Mouse (Mus musculus) CD4-positive helper T cell, adult 2 months (primary cell): ENCODE results near the gene Sh3glb2.

Source experiments
- DNase-seq: peaks from one replicate; pipeline ENCODE4 v3.0.0-alpha.2; 2012; ENCODE audit warnings: low read depth, missing footprints, low spot score

The Sh3glb2 gene

DNA sequence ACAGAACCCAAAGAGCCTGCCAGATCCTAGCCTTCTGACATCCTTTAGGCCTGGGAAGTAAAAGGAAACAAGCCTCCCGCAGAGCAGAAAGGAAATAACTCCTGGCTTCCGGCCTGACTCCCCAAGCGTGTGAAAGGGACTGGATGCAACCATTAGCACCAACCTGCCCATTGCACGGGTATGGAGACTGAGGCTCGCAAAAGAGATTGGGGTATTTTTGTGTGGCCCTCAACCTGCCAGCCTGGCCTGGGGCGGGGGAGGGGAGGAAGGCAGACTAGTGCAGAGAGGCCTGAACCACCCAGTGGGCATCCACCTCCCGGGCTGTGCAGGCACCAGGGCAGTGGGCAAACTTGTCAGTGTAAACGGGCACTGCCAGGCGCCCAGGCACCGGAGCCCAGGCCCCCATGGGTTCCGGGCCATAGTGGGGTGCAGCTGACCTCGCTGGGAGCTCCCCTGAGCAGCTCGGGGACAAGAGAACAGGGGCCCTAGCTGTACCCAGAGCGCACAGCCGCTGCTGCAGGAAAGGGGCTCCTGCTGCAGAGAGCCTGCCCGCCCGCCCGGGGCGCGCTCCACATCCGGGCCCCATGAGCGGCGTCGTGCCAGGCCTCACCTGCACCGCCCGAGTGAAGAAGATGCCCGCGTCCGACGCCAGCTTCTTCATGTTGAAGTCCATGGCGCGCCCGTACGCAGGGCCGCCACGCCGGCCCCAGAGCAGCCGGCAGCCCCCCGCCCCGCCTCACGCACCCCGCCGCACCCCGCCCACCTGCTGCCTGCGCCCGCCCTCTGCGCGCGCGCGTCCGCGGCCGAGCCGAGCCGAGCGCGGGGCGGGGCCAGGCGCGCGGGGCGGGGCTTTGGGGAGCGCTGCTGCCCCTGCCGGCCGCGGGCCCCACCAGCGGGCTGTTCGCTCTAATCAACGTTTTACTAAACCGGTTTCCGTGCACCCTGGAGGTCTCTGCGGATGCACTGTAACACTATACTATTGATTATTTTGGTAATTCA lies at the start of gene Sh3glb2:
TSS of gene Sh3glb2 (minus strand) at position 805 of the 999 bp plus-strand sequence.
- peak; percentile 86 for DNase-seq

DNA sequence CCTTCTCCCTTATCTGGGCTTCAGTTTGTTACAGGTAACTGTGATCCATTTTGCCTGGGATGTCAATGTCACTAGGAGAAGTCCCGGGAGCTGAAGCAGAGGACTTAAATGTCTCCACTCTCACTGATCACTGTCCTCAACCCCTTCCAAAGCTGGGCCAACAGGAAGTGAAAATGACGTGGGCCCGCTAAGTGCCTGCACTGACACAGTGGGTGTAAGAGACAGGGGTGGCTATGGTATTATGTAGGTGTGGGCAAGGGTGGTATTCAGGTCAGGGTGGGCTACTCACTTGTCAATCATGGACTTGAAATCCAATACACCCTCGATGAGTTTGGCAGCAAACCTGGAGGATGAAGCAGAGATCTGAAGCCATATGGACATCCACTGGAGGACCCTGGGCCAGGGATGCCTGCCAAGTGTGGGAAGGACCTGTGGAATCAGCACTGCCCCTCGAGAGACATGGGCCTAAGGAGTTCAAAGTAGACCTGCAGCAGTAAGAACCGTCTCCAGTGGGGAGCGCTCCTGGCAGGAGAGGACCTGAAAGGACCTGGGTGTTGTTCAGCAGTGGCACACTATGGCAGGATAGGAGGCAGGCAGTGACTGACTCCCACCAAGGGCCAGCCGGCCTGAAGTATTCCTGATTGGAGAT lies 49.4 kb upstream of the Sh3glb2 start:
- no peak for DNase-seq

DNA sequence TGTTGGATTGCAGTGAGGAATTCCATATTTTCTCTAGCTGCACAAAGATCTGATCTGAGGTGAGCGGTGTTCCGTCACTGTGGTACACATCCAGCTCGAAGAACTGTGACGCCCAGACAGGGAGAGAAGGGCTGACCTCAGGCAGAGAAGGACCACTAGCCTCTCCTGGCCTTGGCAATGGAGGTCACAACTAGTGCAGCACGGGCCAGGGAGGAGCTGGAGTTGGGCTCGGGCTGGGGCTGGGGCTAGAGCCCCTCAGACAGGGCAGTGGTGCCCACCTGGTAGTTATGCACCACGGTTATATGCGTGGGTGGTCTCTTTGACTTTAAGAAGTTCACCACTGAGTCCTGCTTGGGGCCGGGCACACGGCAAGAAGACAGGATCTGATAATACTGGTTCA lies 48.6 kb upstream of the Sh3glb2 start:
- DNase-seq = no peak

DNA sequence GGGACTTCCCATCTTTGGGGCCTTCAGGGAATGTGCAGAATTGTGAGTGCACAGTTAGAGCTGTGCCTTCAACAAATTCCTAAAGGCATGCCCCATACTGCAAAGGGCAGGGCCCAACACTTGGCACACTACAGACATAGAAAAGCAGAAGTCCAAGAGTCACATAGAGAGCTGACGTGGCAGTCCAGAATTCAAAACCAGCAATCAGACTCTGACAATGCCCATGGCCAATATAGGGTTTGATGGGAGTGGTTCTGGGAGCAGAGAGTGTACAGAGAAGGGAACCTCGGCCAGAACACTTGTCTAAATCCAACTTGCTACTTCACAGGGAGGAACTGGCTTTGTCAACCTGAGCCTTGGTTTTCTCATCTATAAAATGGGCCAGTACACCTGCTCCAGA lies 48.1 kb upstream of the Sh3glb2 start:
- no peak for DNase-seq

DNA sequence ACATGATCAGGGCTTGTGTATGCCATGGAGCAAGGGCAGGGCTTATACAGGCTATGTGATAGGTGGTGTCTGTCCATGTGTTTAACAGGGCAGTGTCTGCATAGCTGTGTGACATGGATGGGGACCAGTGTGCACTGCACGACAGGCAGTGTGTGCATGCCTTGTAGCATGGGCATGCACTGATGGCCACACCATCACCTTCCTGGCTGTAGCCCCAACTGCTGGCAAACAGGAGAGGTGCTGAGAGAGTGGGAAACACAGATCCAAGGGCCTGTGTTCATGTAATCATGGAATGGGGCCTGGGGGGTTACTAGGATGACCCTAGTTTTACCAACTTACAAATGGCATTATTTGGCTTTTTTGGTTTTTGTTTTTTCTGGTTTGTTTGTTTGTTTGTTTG lies 44.7 kb upstream of the Sh3glb2 start:
- no peak for DNase-seq

DNA sequence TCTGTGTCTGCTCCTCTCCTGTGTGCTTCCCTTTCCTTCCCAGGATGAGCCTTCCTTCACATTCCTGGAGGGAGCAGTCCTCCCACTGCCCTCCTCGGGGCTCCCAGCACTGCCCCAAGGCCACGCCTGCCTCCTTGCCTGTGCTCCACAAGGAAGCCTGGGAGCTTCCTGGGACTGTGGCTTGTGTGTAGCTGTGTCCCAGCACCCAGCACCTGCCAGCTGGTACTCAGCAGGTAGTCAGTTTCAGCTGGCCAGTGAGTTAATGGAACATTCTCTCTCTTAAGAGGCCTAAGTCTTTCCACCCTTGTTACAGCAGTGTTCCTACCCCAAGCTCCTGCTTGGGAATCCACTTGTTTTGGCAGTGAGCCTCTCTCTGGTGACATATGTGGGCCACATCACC lies 43.7 kb upstream of the Sh3glb2 start:
- DNase-seq = no peak

DNA sequence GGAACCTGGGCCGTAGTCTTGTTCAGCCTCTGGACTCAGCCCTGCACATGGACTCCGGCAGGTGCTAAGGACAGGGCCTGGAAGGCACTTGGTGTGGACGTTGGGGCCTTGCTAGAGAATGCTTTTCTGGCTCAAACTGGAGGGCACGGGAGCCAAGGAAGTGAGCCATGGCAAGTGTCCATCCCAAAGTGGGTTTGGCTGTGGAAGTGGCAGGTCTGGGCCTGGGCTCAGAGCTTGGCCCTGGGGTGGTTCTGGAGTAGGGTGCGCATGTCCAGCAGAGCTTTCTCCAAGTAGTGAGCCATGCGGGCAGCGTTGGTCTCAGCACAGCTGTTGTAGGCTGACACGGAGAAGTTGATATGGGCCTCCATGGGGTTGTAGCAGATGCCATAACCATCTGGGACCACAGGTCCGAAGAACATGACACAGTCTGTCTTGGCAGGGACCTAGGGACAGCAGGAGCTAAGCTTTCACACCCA lies 43.3 kb upstream of the Sh3glb2 start:
- no peak for DNase-seq

DNA sequence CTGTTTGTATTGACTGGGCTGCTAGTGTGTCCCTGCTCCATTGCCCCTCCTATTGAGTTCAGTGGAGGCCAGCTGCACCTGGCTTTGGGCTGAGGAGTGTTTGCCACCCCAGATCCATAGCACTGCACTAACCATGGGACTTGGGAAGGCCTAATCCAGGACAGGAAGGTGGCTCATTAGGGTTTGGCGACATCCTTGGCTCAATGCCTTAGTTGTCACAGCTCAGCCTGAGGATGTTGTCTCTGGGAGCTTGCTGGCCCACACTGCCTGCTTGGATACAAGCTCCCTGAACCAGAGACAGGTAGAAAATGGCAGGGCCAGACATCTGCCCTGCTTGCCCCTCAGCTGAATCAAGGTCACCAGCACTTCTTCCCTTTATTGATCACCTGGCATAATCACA lies 42.4 kb upstream of the Sh3glb2 start:
- no peak for DNase-seq

DNA sequence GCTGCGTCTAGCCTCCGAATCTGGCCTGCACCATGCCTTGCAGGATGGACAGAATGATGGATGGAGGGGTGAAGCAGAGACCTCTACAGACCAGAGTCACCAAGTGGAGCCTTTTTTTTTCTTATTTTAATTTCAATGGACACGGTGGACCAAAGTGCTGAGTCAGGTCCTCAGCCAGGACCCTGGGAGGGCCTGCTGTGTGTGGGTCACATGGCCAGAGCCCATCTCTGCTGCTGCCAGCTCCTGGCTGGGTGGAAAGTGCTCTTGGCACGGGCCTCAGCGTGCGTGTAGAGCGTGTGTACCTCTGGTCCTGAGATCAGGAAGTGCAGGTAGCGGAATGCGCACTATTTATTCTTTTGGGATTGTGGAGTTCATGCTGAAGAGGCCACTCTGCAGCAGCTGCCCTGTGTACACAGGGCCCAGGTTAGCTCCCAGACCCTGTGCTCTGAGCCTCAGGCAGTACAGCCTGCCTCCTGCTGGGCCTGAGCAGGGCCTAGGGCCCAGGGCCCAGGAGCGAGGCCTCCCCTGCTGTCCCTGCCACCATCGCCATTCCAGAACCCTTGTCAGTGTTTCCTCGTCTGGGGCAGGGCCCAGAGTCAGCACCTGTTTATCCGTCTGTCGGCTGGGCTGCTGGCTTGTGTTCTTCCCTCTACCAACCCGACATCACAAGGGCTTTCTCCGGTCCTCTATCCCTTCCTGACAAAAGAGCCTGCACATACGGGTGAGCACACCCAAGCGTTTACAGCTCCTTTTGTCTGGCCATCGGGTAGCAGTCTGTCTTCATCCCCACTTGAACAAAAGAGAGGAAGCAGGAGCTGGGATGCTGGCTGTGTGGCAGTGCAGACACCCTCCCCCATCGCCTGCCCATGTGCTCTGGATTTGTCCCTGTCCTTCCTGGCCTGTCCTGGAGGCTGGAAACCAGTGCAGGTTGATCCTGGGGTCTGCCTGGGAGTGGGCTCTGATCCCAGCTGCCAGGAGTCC lies 40.3 kb upstream of the Sh3glb2 start:
- DNase-seq = no peak

DNA sequence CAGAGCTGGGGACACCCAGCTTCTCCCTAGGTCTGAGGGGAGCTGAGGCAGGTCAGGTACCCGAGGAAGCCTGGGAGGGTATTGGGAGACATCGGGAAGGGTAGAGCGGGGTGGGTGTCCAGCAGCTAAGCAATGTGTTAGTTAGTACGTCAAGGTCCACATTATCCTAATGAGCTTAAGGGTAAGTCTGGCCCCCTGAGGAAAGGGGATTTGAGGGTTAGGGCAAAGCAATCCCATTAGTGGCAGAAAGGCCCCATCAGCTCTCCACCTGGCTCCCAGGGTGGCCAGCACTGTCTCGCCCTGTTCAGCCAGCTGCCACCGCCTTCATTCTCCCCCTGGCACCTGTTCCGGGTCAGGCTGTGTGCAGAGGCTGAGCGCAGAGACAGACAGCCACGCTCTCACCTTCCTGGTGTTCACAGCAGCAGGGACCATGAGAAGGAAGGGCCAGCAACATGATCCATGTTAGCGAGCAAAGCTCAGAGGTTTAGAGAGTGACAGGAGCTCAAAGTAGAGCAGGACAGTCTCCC lies 38.9 kb upstream of the Sh3glb2 start:
- no peak for DNase-seq

DNA sequence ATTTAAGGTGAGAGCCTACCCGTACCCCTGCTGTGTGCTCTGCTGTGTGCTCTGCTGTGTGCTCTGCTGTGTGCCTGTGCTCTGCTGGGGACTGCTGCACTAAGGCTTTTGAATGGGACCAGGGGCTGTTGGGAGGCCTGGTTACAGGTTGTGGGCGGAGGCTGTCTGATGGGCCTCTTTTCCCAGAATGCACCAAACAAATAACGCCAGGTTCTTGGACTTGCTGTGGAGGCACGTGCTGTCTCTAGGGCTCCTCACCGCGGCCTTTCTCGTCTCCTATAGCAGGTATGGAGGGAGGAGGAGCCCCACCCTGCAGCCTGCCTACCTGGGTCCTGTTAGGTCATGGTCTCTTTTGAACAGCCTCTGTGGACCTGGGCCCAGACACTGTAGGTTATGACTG lies 37.1 kb upstream of the Sh3glb2 start:
- DNase-seq = no peak

DNA sequence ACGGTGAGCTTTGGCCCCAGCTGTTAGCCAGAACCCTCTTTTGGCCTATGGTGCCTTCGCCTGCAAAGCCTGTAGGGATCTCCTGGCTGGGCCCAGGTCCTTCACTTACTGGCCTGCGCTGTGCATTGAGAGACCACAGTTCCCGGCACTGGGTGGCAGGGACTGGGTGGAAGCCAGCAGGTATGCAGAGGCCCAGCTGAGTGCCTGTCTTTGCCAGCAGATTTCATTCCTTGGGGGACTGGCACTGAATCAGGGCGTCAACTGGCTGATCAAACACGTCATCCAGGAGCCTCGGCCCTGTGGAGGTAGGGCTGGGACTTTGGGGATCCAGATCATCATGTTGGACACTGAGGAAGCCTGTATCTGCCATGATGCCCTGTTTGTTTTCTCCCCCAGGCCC lies 36.6 kb upstream of the Sh3glb2 start:
- no peak for DNase-seq

DNA sequence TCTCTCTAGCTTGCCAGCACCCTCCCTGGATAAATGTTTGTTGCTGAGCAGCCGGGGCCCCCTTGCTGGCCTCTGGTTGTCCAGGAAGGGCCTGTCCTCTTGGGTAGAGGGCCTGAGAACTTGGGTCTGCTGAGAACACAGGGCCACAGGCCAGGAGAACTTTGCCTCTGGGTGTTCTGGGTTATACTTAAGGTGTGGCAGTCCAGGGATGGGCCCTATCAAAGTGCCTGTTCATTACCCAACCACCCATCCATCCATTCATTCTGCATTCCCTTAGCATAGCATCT lies 34.2 kb upstream of the Sh3glb2 start:
- DNase-seq = no peak

DNA sequence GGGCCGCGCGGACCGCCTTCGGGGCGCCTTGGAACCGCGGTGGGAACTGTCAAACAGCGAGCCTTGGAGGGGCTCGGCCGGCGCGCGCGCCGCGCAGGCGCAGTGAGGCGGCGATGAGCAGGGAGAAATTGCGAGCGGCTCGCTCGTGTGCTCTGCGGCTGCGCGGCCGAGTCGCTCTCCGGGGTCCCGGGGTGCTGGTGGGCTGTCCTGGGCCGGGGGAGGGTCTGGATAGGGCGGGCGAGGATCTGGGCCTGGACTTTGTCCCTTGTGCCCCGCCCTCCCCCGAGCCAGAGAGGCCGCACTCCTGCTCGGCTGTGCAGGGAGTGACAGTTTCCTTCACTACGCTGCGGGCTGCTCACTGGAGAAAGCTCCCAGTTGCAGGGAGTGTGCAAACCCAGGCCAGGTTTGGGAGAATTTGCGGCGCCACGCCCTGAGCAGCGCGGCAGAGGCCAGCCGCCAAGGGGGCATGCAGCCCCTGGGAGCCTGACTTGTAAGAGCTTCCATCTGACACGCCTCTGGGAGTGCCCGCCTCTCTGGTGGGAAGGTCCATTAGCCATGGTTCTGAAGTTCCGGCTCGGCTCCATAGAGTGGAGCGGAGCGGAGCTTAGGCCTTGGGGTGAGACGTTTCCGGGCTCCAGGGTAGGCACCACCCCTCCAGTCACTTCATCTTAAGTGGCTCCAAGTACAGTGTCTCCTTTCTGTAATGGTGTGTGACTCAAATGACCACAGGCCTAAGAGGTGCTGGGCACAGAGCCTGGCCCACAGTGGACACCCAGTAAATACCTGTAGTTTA lies 33.6 kb upstream of the Sh3glb2 start:
- DNase-seq = peak; percentile 63

DNA sequence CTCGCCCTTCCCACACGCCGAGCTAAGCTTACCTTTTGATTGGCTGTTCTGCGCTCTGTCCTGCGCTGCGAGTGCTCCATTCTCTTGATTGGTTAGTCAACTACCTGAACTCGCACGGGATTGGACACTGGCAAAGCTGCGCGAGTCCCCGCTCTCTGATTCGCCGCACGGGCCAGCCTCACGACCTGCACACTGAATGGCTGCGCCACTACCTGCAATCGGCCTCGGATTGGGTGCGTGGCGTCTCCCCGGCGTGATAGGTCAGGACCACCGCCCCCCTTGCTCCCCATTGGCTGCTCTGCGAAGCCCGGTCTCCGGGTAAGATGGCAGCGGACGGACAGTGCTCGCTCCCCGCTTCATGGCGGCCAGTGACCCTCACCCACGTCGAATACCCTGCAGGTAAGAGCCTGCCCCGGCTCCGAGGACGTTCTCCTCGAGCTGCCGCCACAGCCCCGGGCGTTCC lies 33.0 kb upstream of the Sh3glb2 start, which contains the start of gene Dolpp1:
TSS of gene Dolpp1 (plus strand) at position 141 of the 463 bp plus-strand sequence.
- DNase-seq = peak; percentile 98

DNA sequence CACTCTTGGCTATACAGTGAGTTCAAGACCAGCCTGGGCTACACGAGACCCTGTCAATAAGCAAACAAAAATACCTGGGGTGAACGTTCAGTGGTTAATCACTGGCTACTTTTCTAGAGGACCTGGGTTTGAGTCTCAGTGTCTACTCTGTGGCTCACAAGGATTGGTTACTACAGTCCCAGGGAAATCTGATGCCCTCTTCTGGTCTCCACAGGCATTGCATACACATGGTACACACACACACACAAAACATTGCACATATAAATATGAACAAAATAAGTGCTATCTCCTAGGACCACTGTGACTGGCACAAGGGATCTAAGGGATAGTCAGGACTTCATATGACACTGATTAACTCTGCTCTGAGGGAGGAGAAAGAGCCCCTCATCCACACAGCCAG lies 29.9 kb upstream of the Sh3glb2 start:
- no peak for DNase-seq

DNA sequence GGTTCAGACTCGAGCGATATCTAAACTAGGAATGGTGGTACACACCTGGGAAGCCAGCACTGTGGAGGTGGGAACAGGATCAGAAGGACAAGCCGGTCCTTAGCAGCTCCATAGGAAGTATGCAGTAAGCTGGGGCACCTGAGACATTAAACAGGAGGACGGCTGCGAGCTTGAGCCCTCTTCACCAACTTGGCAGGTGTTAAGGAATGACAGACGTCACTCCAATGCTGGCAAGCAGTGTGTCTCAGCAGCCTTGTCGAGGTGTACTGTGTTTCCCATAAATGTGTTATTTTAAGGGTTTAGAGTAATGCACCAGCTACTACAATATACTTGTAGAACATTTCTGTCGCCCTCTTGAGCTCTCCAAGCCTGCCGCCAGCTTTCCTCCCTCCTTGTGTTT lies 27.8 kb upstream of the Sh3glb2 start:
- no peak for DNase-seq

DNA sequence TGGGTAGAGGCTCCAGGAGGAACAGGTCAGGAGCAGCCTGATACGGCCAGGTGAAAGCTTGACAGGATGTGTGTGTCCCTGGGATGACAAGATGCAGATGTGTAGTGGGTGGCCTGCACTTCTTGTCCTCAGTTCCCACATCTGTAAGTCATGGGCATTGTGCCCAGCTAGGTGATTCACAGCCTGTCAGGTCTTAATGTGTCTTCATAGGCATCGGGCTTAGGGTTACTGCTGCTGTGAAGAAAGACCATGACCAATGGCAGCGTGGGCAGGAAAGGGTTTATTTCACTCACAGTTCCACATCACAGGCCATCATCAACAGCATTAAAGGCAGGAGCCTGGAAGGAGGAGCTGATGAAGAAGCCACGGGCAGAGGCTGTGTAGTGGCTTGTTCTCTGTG lies 26.5 kb upstream of the Sh3glb2 start:
- DNase-seq = no peak

DNA sequence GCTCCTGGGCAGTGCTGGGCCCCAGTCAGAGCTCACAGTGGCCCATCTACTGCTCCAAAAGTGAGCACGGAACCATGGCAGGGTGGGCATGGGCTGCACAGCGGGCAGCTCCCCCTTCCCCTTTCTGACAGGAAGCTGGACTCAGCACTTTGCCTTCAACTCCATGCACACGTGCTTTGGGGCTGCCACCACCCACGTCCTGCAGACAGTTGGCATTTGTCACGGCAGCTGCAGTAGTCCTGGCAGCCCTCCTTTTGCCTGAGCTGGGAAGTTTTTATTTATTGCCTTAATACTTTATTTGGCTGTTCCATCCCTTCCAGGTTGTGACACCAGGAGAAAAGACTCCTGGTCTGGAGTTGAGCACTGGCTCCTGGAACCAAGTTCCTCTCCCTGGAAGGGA lies 25.7 kb upstream of the Sh3glb2 start:
- DNase-seq = no peak

DNA sequence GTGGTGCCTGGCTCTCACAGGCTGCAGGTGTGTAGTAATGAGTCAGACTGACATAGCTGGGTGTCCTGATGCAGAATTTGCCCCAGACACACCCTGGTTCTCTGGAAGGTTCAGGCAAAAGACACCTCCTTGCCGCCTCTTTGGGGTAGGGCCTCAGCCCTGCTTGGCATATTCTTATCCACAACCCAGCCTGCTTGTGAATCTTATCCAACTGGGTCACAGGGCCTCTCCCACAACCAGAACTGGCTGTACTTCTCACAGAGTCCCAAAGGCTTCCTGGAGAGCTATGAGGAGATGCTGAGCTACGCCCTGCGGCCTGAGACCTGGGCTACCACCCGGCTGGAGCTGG lies 22.2 kb upstream of the Sh3glb2 start:
- DNase-seq = no peak
